Mouse (Mus musculus): ENCODE results near the gene Astn2.

Gene Astn2

DNA sequence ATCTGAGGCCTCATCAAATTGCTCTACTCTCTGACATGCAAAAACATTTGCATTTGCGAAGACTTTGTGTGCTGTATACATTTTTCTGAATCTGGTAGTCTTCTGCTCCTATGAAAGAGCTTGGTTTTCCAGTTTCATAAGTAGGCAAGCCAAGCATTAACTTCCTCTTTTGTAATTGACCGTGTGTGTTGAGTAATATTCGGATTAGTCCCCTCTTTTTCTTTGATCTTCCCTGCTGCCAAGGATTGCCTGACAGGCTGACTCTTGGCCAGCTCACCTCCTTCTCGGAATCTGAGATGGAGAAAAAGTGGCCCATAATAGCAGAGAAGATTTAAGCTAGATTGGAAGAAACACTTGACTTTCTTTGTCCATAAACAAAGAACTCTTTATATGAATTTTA is 838.9 kb downstream of the Astn2 start:
- DNase-seq (ENCODE audit: low spot score in 2 of 2): no peak

DNA sequence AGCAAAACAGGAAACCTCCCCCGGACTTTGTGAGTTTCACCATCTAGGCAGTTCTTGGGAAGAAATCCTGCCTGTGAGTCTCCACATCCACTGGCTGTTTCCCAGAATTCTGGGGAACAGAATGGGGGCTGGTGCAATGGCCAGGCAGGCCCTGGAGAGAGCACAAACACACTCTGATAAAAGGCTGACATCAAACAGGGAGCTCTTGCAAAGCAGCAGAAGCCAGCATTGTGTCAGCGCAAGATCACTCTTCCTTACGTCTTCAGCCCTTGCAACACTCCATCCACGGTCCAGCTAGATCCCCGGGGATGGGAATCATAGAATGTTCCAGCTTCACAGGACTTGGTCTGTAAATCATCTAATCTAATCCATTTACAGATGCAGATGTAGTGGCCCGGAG is 855.9 kb downstream of the Astn2 start:
- DNase-seq (ENCODE audit: low spot score in 2 of 2): no peak

DNA sequence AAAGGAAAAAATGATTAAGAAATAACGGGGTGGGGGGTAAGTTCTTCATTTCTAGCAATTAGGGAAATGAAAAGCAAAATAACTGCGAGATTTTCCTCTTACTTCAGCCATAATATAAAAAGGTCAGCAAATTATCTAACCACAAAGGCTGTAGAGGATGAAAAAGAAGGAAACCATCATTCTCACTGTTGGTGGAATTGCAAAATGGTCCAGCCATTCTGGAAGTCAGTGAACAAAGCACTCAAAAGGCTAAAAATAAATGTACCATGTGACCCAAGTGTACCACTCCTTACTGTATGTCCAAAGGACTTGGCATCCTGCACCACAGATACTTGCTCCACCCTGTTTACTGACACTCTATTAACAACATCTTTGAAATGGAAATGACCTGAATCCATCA is 858.8 kb downstream of the Astn2 start:
- DNase-seq (ENCODE audit: low spot score in 2 of 2): no peak

DNA sequence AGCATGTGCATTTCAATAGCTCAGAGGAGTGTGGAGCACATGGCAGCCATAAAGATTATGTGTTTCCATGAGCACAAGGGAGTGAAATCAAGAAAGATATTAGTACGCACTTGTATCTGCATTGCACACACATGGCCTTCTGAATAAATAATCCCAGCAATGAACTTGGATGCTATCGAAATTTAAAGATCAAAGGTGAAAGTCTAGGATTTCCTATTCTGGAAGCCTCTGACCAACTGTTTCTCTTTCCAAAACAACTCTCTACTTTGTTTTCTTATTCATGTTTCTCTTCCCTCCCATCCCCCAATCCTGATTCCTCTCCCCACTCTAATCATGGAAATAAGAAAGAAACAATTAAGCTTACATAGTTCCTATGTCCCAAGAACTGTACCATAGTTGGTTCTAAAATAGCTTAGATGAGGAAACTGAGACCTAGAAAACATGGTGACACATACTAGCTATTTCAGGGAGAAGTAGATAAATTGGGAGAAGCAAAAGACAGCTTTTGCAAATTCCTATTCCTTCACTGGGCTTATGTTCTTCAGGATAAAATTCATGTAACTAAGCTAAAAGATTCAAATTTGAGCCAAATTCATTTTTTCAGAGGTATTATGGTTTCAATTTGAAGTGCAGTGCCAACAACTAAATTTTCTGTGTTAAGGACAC is 872.2 kb downstream of the Astn2 start:
- no peak for DNase-seq (ENCODE audit: low spot score in 2 of 2)

DNA sequence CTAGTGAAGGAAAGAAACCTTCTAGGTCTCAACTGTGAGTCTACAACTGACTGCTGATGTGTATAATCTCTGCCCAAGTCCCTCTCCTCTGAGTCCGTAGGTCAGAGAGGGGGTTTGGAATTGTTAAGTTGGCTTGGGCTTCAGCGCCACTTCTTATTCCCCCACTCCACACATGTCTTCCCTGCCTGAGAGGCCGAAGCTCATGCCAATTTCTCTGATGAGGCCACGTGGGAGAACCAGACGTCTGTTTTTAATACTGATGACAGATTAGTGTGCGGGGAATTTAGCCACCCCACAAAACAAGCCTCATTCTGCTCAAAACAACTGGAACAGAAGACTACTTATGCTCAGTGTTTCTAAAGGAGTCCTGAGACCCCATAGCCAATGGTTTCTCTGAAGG is 872.8 kb downstream of the Astn2 start:
- no peak for DNase-seq (ENCODE audit: low spot score in 2 of 2)

DNA sequence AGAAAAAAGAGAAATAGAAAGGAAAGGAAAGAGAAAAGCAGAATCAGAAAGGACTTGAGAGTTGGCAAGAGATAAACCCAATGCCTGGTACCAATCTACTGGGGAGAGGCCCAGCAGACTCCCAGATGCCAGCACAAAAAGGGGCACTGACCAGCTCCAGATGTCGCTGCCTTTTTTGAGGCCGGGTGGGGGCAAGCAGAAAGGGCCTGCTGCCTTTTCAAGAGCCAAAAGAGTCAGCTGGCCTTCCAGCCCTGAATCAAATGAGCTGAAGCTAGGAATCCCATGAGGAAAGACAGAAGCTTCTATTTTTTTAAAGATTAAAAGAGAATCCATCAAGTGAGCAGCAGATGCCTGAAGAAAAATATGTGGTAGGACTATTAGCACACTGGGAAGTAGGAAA is 873.5 kb downstream of the Astn2 start:
- no peak for DNase-seq (ENCODE audit: low spot score in 2 of 2)

DNA sequence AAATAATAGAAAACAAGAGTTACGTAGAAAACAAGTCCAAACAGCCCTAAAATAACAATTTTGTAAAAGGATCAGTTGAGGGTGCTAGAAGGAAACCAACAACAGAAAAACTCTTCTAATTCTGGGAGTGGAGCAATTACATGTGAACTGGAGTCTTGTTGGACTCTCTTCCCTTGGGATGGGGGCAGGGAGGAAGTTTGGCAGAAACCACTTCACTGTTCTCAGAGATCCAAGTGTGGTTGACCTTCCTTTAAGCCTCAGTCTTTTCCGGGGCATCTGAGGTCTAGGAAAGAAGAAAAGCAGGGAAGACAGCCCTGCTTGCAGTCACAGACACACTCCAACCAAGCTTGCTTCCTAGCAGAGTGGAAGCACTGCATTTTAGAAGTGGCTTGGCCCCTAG is 896.3 kb downstream of the Astn2 start:
- DNase-seq (ENCODE audit: low spot score in 2 of 2): no peak

DNA sequence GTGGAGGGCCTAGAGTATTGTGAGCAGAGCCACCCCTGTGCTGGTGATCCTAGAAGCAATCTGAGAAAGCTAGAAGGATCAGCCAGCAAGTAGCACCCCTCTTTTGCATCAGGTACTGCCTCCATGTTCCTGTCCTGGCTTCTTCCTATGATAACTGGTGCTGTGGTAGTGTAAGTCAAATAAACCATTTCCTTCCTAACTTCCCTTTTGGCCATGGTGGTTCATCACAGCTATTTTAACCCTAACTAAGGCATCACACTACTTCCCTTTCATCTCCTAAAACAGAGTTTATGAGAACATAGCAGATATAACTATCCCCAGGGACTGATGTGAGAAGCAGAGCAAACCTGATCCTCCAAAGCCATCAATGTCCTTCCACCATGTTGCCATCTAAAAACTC is 897.5 kb downstream of the Astn2 start:
- no peak for DNase-seq (ENCODE audit: low spot score in 2 of 2)

DNA sequence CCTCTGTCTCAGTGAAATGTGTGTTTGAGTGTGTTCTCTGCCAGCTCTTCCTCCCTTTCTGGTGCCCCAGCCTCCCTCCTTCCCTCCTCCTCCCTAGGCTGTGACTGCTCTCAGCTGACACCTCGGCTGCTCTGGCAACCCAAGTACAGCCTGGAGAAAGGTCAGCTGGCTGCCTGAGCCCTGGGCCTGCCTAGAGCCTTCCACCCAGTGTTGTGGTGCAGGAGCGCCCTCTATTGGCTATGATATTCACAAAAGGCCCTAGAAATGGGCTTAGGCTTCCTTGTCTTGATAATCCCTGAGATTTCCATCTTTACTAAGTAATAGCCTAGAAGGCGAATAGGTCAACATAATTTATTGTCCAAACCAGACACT is 908.0 kb downstream of the Astn2 start:
- DNase-seq (ENCODE audit: low spot score in 2 of 2): no peak

DNA sequence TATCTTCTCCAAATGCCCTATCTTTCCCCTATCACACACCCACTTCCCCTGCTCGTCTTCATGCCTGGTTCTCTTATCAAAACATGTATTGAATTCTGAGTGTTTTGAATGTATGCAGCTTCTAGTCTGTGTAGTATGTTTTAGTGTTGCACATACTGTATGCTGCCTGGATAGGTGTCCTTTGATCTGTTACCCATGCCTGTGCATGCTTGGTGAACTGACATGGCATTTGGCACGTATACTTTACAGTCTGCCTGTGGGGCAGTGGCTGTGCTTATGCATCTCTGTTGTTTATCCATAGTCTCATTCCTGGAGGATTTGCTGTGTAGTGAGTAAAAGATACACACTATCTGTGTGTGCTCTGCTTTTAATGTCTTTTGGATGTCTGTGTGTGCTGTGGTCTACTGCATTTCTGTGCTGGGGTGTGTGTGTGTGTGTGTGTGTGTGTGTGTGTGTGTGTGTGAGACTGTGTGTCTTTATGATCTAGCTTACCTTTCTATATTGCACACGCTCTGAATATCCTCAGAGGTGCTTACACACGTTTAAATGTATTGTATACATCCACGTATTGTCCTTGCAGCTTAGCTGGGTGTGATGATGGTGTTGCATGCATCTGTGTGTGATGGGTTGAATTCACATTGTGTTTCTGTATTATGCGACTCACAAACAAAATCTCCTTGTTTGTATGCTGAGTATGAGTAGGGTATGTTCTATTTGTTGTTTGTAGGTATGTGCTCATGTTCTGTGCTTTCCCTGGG is 908.5 kb downstream of the Astn2 start:
- DNase-seq (ENCODE audit: low spot score in 2 of 2): no peak

DNA sequence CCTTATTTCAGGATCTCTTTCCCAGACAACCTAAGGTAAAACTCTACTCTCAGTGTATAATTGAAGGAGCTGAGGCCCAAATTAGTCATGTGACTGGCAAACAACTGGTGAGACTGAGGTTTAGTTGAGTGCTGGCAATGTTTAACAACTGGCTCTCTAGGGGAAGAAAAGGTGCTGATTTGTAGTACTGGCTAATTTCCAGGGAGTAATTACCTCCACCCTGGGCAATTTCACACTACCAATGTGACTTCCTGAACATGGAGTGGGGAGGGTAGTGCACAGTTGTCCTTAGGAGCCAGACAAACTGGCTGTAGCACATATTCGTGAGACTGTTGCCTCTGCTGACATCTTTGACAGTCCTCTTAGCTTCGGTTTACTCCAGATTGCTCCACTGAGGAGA is 912.9 kb downstream of the Astn2 start:
- no peak for DNase-seq (ENCODE audit: low spot score in 2 of 2)

DNA sequence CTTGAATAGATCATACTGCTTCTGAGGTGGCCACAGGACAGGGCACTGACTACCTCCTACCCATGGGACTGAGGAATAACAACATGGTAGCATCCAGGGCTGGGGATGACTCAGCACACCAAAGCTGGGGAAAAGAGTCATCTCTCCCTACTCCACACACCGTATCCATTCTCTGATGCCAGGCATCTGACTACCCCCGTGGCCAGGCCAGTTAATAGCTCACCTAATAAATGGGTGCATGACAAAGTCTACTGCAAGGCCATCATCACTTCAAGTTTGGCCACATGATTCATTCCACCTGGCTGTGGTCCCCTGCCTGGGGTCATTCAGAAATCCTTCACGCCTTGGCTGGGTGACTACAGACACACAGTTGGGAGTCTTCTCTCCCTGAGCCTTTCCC is 914.7 kb downstream of the Astn2 start:
- no peak for DNase-seq (ENCODE audit: low spot score in 2 of 2)

DNA sequence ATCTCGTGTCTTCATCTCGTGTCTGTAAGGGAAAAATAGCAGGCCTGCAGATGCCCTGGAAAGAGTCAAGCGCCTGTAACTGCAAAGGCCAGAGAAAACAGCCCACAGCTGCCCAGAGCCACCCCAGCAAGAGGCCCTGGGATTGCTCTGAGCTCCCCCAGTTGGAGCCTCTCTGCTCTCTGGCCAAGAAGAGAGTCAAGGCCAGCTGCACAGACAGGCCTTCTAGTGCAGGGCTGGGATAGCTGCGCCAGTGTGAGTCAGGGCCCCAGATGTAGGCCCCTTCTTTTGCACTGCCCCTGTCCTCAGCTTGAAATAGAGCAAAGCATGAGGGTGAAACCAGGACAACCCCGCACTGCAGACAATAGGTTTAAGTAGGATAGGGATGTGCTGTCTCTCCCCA is 922.8 kb downstream of the Astn2 start:
- DNase-seq (ENCODE audit: low spot score in 2 of 2): no peak

DNA sequence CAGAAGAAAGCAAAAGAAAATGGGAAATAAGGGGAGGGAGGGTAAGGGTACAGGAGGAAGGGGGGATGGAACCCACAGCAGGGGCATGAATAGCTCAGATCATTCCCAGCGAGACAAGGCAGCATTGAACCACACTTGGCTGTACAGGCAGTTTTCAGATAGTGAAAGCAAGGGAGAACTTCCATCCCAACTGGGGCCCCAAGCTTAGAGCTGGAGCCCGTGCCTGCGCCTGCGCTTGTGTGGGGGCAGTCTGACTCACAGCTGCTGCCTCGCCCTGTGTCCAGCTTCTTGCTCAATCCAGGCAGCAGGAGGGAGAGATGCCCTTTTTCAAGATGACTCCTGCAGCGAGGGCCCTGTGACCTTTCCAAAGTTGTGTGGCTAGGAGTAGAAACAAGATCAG is 927.3 kb downstream of the Astn2 start:
- DNase-seq (ENCODE audit: low spot score in 2 of 2): no peak

DNA sequence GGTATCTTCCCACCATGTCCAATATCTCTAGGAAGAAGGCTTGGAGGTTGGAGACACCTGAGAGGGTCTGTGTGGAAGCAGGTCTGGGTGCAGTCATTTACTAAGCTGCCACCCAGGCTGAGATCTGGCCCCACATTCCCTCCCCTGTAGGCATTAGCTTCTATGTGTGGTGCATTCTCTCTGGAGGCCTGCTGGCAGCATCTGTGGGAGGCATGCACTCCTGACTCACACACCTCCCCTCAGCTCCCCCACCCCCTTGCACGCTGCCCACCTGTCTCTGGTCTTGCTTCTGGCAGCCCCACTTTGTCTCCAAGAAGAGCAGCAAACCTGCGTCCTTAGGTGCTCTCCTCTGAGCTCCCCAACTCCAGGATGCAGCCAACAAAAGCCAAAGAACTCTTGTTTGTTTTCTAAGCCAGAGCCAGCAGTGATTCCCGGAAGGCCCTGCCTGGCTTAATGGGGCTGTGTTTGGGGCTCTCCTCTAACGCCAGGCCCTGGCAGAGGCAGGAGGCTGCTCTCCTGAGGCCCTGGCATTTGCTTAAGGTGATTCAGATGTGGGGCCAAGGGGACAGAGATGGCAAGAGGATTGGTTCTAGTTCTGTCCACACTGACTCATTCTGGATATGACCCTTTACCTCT is 928.4 kb downstream of the Astn2 start:
- no peak for DNase-seq (ENCODE audit: low spot score in 2 of 2)

DNA sequence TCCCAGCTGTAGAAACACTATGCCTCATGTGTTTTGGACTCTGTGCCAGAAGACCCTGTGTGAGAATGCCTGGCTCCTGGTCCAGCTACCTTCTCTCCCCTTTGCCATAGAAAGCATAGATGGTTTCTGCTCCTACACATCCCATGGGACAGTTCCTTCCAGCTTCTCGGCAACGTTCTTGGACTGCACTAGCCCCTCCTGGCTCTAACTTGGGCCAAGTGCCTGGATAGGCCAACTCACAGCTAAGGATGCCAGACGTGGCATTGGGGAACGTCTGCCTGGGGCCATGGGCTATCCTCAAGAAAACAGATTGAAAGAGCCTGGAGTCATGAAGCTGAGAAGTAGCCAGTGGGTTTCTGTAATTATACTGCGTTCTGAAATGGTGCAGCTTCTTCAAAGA is 931.3 kb downstream of the Astn2 start:
- no peak for DNase-seq (ENCODE audit: low spot score in 2 of 2)

DNA sequence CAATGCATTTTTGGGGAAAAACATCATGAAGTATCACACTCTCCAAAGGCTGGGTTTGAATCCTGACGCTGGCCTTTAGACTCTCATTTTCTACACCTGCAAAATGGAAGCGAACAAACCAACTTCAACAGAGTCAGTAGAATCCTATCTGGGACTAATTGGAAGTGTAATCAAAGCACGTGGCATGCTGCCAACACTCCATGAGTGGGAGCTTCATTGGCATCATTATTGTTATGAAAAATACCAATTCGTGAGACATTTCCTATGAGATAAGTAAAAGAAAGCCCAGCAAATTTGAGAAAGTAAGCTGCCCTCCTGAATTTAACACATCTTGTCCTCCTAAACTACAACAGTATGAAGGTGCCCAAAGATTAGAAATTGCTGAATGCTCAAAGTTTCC is 955.2 kb downstream of the Astn2 start:
- no peak for DNase-seq (ENCODE audit: low spot score in 2 of 2)

DNA sequence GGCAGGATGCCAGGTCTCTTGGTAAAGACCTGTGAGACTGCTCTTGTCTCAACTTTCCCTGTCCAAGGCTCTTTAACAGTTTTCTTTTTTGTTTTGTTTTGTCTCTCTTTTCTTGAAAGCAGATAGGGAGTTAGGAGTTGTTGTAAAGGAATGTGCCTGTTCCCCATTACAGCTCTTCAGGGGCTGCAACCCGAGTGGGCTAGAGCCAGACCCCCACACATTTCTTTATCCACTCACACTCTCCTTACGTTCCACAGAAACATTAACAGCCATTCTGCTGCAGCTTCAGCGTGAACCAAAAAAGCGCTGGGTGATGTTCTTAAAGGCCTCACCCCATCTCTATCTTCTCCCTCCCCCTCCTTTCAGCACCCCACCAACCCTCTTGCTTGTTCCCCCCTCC is 962.7 kb downstream of the Astn2 start:
- no peak for DNase-seq (ENCODE audit: low spot score in 2 of 2)

DNA sequence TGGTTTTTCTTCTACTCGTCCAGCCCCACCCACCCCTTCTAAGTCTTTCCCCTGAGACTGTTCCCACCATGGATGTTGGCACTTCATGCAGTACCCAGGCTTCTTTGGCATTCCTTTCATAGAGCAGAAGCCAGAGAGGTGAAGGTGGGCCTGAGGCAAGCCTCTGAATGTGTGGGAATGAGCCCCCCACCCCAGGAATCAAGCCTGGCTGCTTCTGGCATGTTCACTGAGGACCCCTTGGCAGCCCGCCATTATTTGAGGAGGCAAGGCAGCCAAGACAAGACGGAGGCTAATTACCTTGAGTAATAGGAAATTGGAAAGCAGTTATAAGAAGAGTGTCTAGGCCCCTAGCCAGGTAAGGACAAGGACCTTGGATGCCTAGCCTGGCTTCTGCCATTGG is 973.6 kb downstream of the Astn2 start:
- DNase-seq (ENCODE audit: low spot score in 2 of 2): no peak

DNA sequence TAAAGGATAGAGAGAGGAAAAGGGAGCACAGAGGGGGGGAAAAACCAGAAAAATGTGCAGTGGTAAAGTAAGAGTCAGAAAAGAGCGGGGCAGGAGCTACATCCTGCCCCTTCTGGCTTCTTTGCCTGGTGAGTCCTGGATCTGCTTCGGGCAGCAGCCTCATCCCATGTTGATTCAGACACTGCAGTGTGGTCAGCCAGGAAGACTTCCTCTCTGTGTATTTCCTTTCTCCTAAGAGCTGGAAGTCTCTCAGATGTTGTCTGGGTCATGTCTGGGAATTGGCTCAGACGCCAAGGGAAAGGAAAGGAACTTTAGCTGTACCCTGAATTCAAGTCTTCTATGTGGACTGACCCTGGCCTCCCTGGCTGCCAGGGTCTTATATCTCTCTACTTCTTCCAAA is 976.9 kb downstream of the Astn2 start:
- DNase-seq (ENCODE audit: low spot score in 2 of 2): no peak

DNA sequence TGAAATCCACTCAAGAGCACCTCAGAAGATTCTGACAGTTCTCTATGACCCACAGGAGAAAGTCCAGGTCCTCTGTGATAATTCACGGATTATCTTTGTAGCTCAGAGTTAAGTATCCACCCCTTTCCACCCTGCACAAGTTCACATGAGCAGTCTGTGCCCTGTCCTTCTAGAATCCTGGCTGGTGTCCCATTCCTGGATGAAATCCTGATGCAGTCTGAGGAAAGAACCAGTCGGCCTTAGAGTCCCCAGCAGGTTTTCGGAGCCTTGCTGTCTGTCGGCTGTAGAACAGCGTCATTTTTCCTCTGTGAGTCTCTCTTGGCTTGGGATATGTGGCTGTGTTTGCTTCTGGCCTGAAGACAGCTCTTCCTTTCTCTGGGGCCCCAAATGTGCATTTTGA is 978.0 kb downstream of the Astn2 start:
- no peak for DNase-seq (ENCODE audit: low spot score in 2 of 2)

DNA sequence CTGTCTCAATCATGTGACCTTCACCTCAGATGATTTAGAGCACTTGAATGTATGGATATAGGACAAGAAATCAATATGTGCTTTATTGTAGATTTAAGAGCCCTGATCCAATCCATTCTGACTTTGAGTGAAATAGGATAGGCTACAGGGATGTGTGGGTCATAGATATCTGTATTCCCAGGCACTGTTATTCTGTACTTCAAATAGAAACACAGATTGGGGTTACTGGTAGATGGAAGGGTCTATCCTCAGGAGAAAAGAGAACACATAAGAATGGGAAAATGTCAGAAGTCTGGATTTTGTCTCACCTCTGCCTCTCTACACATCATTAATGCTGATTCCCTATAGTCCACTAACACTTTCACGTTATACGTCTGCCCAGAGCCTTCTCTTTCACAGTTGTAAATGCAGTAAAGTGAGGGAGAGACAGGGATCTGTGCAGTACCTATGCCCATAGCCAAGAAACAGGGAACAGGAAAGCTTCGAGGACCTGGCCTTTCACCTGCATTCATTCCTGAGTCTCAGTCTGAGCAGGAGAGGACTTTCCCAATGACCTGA is 981.3 kb downstream of the Astn2 start:
- no peak for DNase-seq (ENCODE audit: low spot score in 2 of 2)

DNA sequence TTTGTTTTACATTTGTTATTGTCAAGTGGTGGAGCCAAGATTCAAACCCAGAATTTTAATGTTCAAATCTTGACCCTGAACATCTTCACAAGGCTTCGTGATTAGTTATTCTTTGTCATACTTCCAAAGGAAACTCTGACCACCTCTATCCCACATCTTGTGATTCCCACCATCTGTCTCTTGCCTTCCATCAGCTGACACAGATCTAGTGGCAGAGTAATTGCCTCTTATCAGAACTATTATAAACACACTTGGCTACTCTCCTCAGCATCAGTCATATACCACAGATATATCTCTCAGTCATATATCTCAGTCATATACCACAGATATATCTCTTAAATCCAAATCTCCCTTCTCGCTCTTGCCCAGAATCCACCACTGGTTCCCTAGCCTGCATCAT is 983.1 kb downstream of the Astn2 start:
- DNase-seq (ENCODE audit: low spot score in 2 of 2): no peak
